Mouse (Mus musculus): ENCODE results near the gene Rilp. TPM values are rescaled to one million over a fixed set of nuclear protein-coding genes. Genes with fewer than 3 reads are reported as not detected.
A peak's percentile ranks its signal among the peaks of the same experiment; 100 is the strongest.

Rilp gene
- polyA plus RNA-seq, 1 experiment from 2014 or later, result 5.7 TPM

- H3K9ac ChIP-seq (ENCODE audit: low read length), result peak overlapping the region; percentile 30
- H3K36me3 ChIP-seq (ENCODE audit: control insufficient read depth, insufficient read depth, low read length), result peaks cover 31% of the 10 kb centered on the region
- no peaks in the 10 kb centered on the region for H3K27me3 ChIP-seq (ENCODE audit: control insufficient read depth, insufficient read depth, low read length)
- WGBS, result 68% methylated on average over 4 of the region's 4 CpGs
- no peak for ATAC-seq (ENCODE audit: insufficient number of reproducible peaks, insufficient read depth, low FRiP score, low read depth)
- peak overlapping the region in 1 of 2 experiments; percentile 97; a peak in 3 of 4 replicates for H3K27ac ChIP-seq (replicated peaks in 1 of 2; ENCODE audit: control insufficient read depth in 1 of 2, insufficient read depth in 1 of 2, low read depth in 2 of 2, low read length in 2 of 2)
- H3K4me1 ChIP-seq (ENCODE audit: control insufficient read depth in 2 of 2, insufficient read depth in 2 of 2, low read length in 2 of 2), result peaks cover 28 to 43% of the 10 kb centered on the region in 2 experiments
- peak overlapping the region in 1 of 2 experiments; percentile 96; a peak in 1 of 4 replicates for H3K4me3 ChIP-seq (ENCODE audit: control insufficient read depth in 1 of 2, insufficient read depth in 1 of 2, low read depth in 1 of 2, low read length in 2 of 2)
- no peaks in the 10 kb centered on the region for H3K9me3 ChIP-seq (ENCODE audit: control insufficient read depth, low read length)
- H3K4me2 ChIP-seq (ENCODE audit: low read length), result peak overlapping the region; percentile 91
Observed at GRCm38 (mm10) chr11:75463624-75464023, 46.3 kb upstream of the Rilp start.

GRCm38 (mm10) chr11:75464417-75464816, 45.5 kb upstream of the Rilp start:
- H3K4me3 ChIP-seq (ENCODE audit: control insufficient read depth in 1 of 2, insufficient read depth in 1 of 2, low read depth in 1 of 2, low read length in 2 of 2), result no peak overlapping the region
- no peaks in the 10 kb centered on the region for H3K27me3 ChIP-seq (ENCODE audit: control insufficient read depth, insufficient read depth, low read length)
- H3K4me2 ChIP-seq (ENCODE audit: low read length), result no peak overlapping the region
- no peak overlapping the region for H3K9ac ChIP-seq (ENCODE audit: low read length)
- 82% methylated on average over 6 of the region's 6 CpGs for WGBS
- no peak overlapping the region for H3K27ac ChIP-seq (replicated peaks in 1 of 2; ENCODE audit: control insufficient read depth in 1 of 2, insufficient read depth in 1 of 2, low read depth in 2 of 2, low read length in 2 of 2)
- no peaks in the 10 kb centered on the region for H3K9me3 ChIP-seq (ENCODE audit: control insufficient read depth, low read length)
- peaks cover 31% of the 10 kb centered on the region for H3K36me3 ChIP-seq (ENCODE audit: control insufficient read depth, insufficient read depth, low read length)
- H3K4me1 ChIP-seq (ENCODE audit: control insufficient read depth in 2 of 2, insufficient read depth in 2 of 2, low read length in 2 of 2), result peaks cover 29 to 41% of the 10 kb centered on the region in 2 experiments
- ATAC-seq (ENCODE audit: insufficient number of reproducible peaks, insufficient read depth, low FRiP score, low read depth), result no peak

GRCm38 (mm10) chr11:75465051-75465450, 44.8 kb upstream of the Rilp start:
- H3K9me3 ChIP-seq (ENCODE audit: control insufficient read depth, low read length), result no peaks in the 10 kb centered on the region
- peaks cover 31% of the 10 kb centered on the region for H3K36me3 ChIP-seq (ENCODE audit: control insufficient read depth, insufficient read depth, low read length)
- H3K27ac ChIP-seq (replicated peaks in 1 of 2; ENCODE audit: control insufficient read depth in 1 of 2, insufficient read depth in 1 of 2, low read depth in 2 of 2, low read length in 2 of 2), result no peak overlapping the region
- no peak overlapping the region for H3K9ac ChIP-seq (ENCODE audit: low read length)
- H3K4me1 ChIP-seq (ENCODE audit: control insufficient read depth in 2 of 2, insufficient read depth in 2 of 2, low read length in 2 of 2), result peaks cover 23 to 34% of the 10 kb centered on the region in 2 experiments
- WGBS, result 85% methylated on average over 6 of the region's 6 CpGs
- ATAC-seq (ENCODE audit: insufficient number of reproducible peaks, insufficient read depth, low FRiP score, low read depth), result no peak
- H3K27me3 ChIP-seq (ENCODE audit: control insufficient read depth, insufficient read depth, low read length), result no peaks in the 10 kb centered on the region
- H3K4me3 ChIP-seq (ENCODE audit: control insufficient read depth in 1 of 2, insufficient read depth in 1 of 2, low read depth in 1 of 2, low read length in 2 of 2), result no peak overlapping the region
- no peak overlapping the region for H3K4me2 ChIP-seq (ENCODE audit: low read length)

- peak overlapping the region; percentile 87; the same call in 1 of the 2 replicates for H3K4me2 ChIP-seq (ENCODE audit: low read length)
- H3K36me3 ChIP-seq (ENCODE audit: control insufficient read depth, insufficient read depth, low read length), result peaks cover 31% of the 10 kb centered on the region
- H3K27me3 ChIP-seq (ENCODE audit: control insufficient read depth, insufficient read depth, low read length), result no peaks in the 10 kb centered on the region
- H3K4me1 ChIP-seq (ENCODE audit: control insufficient read depth in 2 of 2, insufficient read depth in 2 of 2, low read length in 2 of 2), result peaks cover 22 to 32% of the 10 kb centered on the region in 2 experiments
- WGBS, result 96% methylated on average over 4 of the region's 4 CpGs
- H3K4me3 ChIP-seq (ENCODE audit: control insufficient read depth in 1 of 2, insufficient read depth in 1 of 2, low read depth in 1 of 2, low read length in 2 of 2), result no peak overlapping the region
- no peak overlapping the region for H3K9ac ChIP-seq (ENCODE audit: low read length)
- no peak overlapping the region for H3K27ac ChIP-seq (replicated peaks in 1 of 2; ENCODE audit: control insufficient read depth in 1 of 2, insufficient read depth in 1 of 2, low read depth in 2 of 2, low read length in 2 of 2)
- H3K9me3 ChIP-seq (ENCODE audit: control insufficient read depth, low read length), result no peaks in the 10 kb centered on the region
- ATAC-seq (ENCODE audit: insufficient number of reproducible peaks, insufficient read depth, low FRiP score, low read depth), result no peak
Observed at GRCm38 (mm10) chr11:75466731-75467505, 43.0 kb upstream of the Rilp start.

GRCm38 (mm10) chr11:75467512-75468215, 42.2 kb upstream of the Rilp start:
- peak; percentile 70 for ATAC-seq (ENCODE audit: insufficient number of reproducible peaks, insufficient read depth, low FRiP score, low read depth)
- peak overlapping the region; percentile 77 for H3K9ac ChIP-seq (ENCODE audit: low read length)
- H3K4me2 ChIP-seq (ENCODE audit: low read length), result peak overlapping the region; percentile 87
- H3K4me3 ChIP-seq (ENCODE audit: control insufficient read depth in 1 of 2, insufficient read depth in 1 of 2, low read depth in 1 of 2, low read length in 2 of 2), result peak overlapping the region; percentile 50 to 52
- no peaks in the 10 kb centered on the region for H3K27me3 ChIP-seq (ENCODE audit: control insufficient read depth, insufficient read depth, low read length)
- peaks cover 31% of the 10 kb centered on the region for H3K36me3 ChIP-seq (ENCODE audit: control insufficient read depth, insufficient read depth, low read length)
- WGBS, result 9% methylated on average over 19 of the region's 19 CpGs
- peak overlapping the region in 1 of 2 experiments; percentile 44; a peak in 2 of 4 replicates for H3K27ac ChIP-seq (replicated peaks in 1 of 2; ENCODE audit: control insufficient read depth in 1 of 2, insufficient read depth in 1 of 2, low read depth in 2 of 2, low read length in 2 of 2)
- peaks cover 19 to 27% of the 10 kb centered on the region in 2 experiments for H3K4me1 ChIP-seq (ENCODE audit: control insufficient read depth in 2 of 2, insufficient read depth in 2 of 2, low read length in 2 of 2)
- H3K9me3 ChIP-seq (ENCODE audit: control insufficient read depth, low read length), result no peaks in the 10 kb centered on the region

GRCm38 (mm10) chr11:75468410-75468809, 41.5 kb upstream of the Rilp start:
- no peaks in the 10 kb centered on the region for H3K9me3 ChIP-seq (ENCODE audit: control insufficient read depth, low read length)
- H3K4me1 ChIP-seq (ENCODE audit: control insufficient read depth in 2 of 2, insufficient read depth in 2 of 2, low read length in 2 of 2), result peaks cover 14 to 19% of the 10 kb centered on the region in 2 experiments
- no peak for ATAC-seq (ENCODE audit: insufficient number of reproducible peaks, insufficient read depth, low FRiP score, low read depth)
- H3K27ac ChIP-seq (replicated peaks in 1 of 2; ENCODE audit: control insufficient read depth in 1 of 2, insufficient read depth in 1 of 2, low read depth in 2 of 2, low read length in 2 of 2), result peak overlapping the region in 1 of 2 experiments; percentile 44; a peak in 1 of 4 replicates
- WGBS, result 56% methylated on average over 7 of the region's 7 CpGs
- H3K27me3 ChIP-seq (ENCODE audit: control insufficient read depth, insufficient read depth, low read length), result no peaks in the 10 kb centered on the region
- H3K4me2 ChIP-seq (ENCODE audit: low read length), result peak overlapping the region; percentile 87
- H3K4me3 ChIP-seq (ENCODE audit: control insufficient read depth in 1 of 2, insufficient read depth in 1 of 2, low read depth in 1 of 2, low read length in 2 of 2), result peak overlapping the region; percentile 50 to 52
- peak overlapping the region; percentile 77 for H3K9ac ChIP-seq (ENCODE audit: low read length)
- H3K36me3 ChIP-seq (ENCODE audit: control insufficient read depth, insufficient read depth, low read length), result peaks cover 31% of the 10 kb centered on the region

GRCm38 (mm10) chr11:75469261-75469660, 40.6 kb upstream of the Rilp start:
- no peak for ATAC-seq (ENCODE audit: insufficient number of reproducible peaks, insufficient read depth, low FRiP score, low read depth)
- WGBS, result 95% methylated on average over 4 of the region's 4 CpGs

More at GRCm38 (mm10) chr11:75469261-75469660, 40.6 kb upstream of the Rilp start:
- Histone ChIP-seq H3K27ac (replicated peaks in 1 of 2; ENCODE audit: control insufficient read depth in 1 of 2, insufficient read depth in 1 of 2, low read depth in 2 of 2, low read length in 2 of 2) (no peak overlapping the region), H3K4me3 (ENCODE audit: control insufficient read depth in 1 of 2, insufficient read depth in 1 of 2, low read depth in 1 of 2, low read length in 2 of 2) (no peak overlapping the region), H3K36me3 (ENCODE audit: control insufficient read depth, insufficient read depth, low read length) (peaks cover 23% of the 10 kb centered on the region), H3K4me1 (ENCODE audit: control insufficient read depth in 2 of 2, insufficient read depth in 2 of 2, low read length in 2 of 2) (peaks cover 12 to 14% of the 10 kb centered on the region in 2 experiments), H3K27me3 (ENCODE audit: control insufficient read depth, insufficient read depth, low read length) (no peaks in the 10 kb centered on the region), H3K9me3 (ENCODE audit: control insufficient read depth, low read length) (no peaks in the 10 kb centered on the region), H3K9ac (ENCODE audit: low read length) (no peak overlapping the region), H3K4me2 (ENCODE audit: low read length) (no peak overlapping the region)
